Mouse (Mus musculus) C2C12 (cell line): ENCODE results near the gene Birc3.

Source experiments
- CEBPB ChIP-seq: IDR thresholded peaks from one replicate; pipeline ENCODE4 v1.6.1; 2011; ENCODE audit warnings: low read depth, mild to moderate bottlenecking, control low read depth, moderate library complexity
- CTCF ChIP-seq: IDR thresholded peaks from one replicate; pipeline ENCODE4 v1.5.1; 2011; ENCODE audit not compliant: control insufficient read depth, insufficient read depth, insufficient read length
- MAX ChIP-seq: IDR thresholded peaks from one replicate; pipeline ENCODE4 v1.6.1; 2011; ENCODE audit warnings: mild to moderate bottlenecking, control low read depth
- USF1 ChIP-seq: IDR thresholded peaks from one replicate; pipeline ENCODE4 v1.6.1; 2011; ENCODE audit warnings: low read depth, mild to moderate bottlenecking, control low read depth, moderate library complexity

DNA sequence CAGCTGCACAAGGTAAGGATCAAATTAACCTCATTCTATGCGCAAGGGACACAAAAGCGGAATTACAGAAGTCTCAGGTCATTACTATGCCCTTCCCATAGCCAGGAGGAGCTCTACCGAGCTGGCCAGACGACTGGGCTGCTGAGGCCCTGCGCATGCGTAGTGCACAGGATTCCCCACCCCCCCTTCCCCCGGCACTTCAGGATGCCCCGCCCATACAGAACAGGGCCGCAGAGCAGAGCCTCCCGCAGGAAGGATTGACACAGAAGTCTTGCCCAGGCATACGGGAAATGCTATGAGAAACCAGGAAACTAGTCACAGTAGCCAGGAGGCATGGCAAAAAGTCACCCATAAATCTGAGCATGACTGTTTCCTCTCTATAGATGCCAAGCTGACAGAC lies 41.5 kb upstream of the Birc3 start:
- TF ChIP-seq CTCF: no peak
- TF ChIP-seq MAX: no peak
- no peak for TF ChIP-seq USF1
- no peak for TF ChIP-seq CEBPB
